Mouse (Mus musculus) stomach, postnatal 0 days (tissue): Measurements from ENCODE around the gene Dph1.

ENCODE experiments used
- CTCF ChIP-seq: IDR thresholded peaks from 2 replicates; pipeline ENCODE4 v1.5.1; 2016; ENCODE audit warnings: antibody characterized with exemption, low read depth, mild to moderate bottlenecking, moderate library complexity
- EP300 ChIP-seq: optimal IDR thresholded peaks from 2 replicates; pipeline ENCODE3; 2016; ENCODE audit warnings: antibody characterized with exemption

DNA sequence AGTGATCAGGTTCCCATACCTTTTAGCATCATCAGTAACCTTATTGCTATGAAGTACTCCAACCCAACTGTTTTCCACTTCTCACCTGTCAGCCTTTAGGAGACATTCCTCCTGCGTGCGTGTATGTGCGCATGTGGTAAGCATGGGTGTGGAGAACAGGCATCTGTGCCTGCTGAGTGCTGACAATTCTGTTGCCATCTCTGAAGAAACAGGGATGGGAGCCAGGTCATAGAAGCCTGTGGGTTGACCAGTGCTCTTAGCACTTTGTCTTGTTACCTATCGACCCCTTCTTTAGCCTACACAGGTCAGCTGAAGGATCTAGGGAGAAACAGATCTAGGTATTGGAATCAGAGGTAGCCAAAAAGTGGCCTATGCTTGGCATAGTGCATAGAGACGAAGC, 57.6 kb downstream of the Dph1 start:
- TF ChIP-seq EP300 (no peak), CTCF (no peak)
